Mouse (Mus musculus) neural tube, embryonic 13.5 days (tissue): ENCODE measurements around the gene Zfp1. TPM values are rescaled to one million over a fixed set of nuclear protein-coding genes. Genes with fewer than 3 reads are reported as not detected.
A peak's percentile ranks its signal among the peaks of the same experiment; 100 is the strongest.

Experiments
- ATAC-seq: fragments of 200-750 bp; cut with Nextera tagmentation; 2 replicates; pipeline ENCODE4 v1.8.0; 2017; ENCODE audit warnings: low read depth, mild to moderate bottlenecking, moderate TSS enrichment, moderate library complexity
- H3K27ac ChIP-seq: fragments of 300-500 bp; sonication (generic); replicated peaks from 2 replicates; pipeline ENCODE4 v1.5.1; 2015; ENCODE audit warnings: moderate library complexity, mild to moderate bottlenecking, inconsistent platforms
- H3K27me3 ChIP-seq: fragments of 300-500 bp; sonication (generic); 2 replicates; pipeline ENCODE4 v1.6.1; 2015; ENCODE audit warnings: mild to moderate bottlenecking, inconsistent platforms
- H3K36me3 ChIP-seq: fragments of 300-500 bp; sonication (generic); 2 replicates; pipeline ENCODE4 v1.6.1; 2015; ENCODE audit warnings: mild to moderate bottlenecking, inconsistent platforms
- H3K4me1 ChIP-seq: fragments of 300-500 bp; sonication (generic); replicated peaks from 2 replicates; pipeline ENCODE4 v1.6.1; 2015; ENCODE audit warnings: inconsistent platforms
- H3K4me2 ChIP-seq: fragments of 300-500 bp; sonication (generic); 2 replicates; pipeline ENCODE4 v1.6.1; 2015; ENCODE audit warnings: inconsistent platforms, mild to moderate bottlenecking, moderate library complexity
- H3K4me3 ChIP-seq: fragments of 300-500 bp; sonication (generic); 2 replicates; pipeline ENCODE4 v1.5.1; 2015; ENCODE audit warnings: mild to moderate bottlenecking, inconsistent platforms
- H3K9ac ChIP-seq: fragments of 300-500 bp; sonication (generic); 2 replicates; pipeline ENCODE4 v1.6.1; 2015; ENCODE audit warnings: moderate library complexity, mild to moderate bottlenecking, inconsistent platforms
- H3K9me3 ChIP-seq: fragments of 300-500 bp; sonication (generic); 2 replicates; pipeline ENCODE4 v1.6.1; 2016; ENCODE audit warnings: inconsistent platforms
- WGBS: fragments of 180-500 bp; shearing (Covaris S2); methylation state at CpG from one replicate; pipeline ENCODE4 v1.1.7; 2015; 5-methylcytosine and 5-hydroxymethylcytosine counted together
- polyA plus RNA-seq: library from polyadenylated mRNA; unstranded; fragments of >200 nt; fragmentation: Nextera tagmentation; extraction: Ambion mirVana; gene quantifications from 2 replicates; pipeline ENCODE4 v1.2.1, GENCODE M21; 2015

The Zfp1 gene
- polyA plus RNA-seq, 1 experiment from 2014 or later = 22.0 TPM

- no peak overlapping the region for H3K4me2 ChIP-seq
- H3K4me1 ChIP-seq = peaks cover 11% of the 10 kb centered on the region; the same call in 1 of the 2 replicates
- H3K9me3 ChIP-seq = no peaks in the 10 kb centered on the region
- peaks cover 50% of the 10 kb centered on the region for H3K36me3 ChIP-seq
- WGBS = 90% methylated on average over 6 of the region's 6 CpGs
- H3K4me3 ChIP-seq = no peak overlapping the region
- H3K27me3 ChIP-seq = no peaks in the 10 kb centered on the region
- no peak overlapping the region for H3K27ac ChIP-seq
- H3K9ac ChIP-seq = no peak overlapping the region
- ATAC-seq = no peak
These were observed 65.1 kb downstream of the Zfp1 start for GRCm38 (mm10) chr8:111708265-111708664.

- Histone ChIP-seq H3K36me3 (peaks cover 60% of the 10 kb centered on the region), H3K9ac (no peak overlapping the region), H3K4me3 (no peak overlapping the region), H3K4me2 (no peak overlapping the region), H3K4me1 (peaks cover 11% of the 10 kb centered on the region; the same call in 1 of the 2 replicates), H3K27ac (no peak overlapping the region), H3K9me3 (no peaks in the 10 kb centered on the region), H3K27me3 (no peaks in the 10 kb centered on the region)
- WGBS = 96% methylated on average over 1 of the region's 1 CpGs
- no peak for ATAC-seq
These were observed 66.0 kb downstream of the Zfp1 start for GRCm38 (mm10) chr8:111709223-111709622.

- no peak for ATAC-seq
- peaks cover 76% of the 10 kb centered on the region for H3K36me3 ChIP-seq
- no peak overlapping the region for H3K4me2 ChIP-seq
- H3K27ac ChIP-seq = no peak overlapping the region
- peaks cover 22% of the 10 kb centered on the region for H3K4me1 ChIP-seq
- no peaks in the 10 kb centered on the region for H3K9me3 ChIP-seq
- H3K9ac ChIP-seq = no peak overlapping the region
- no peak overlapping the region for H3K4me3 ChIP-seq
- no peaks in the 10 kb centered on the region for H3K27me3 ChIP-seq
- WGBS = 96% methylated on average over 20 of the region's 20 CpGs
These were observed 67.7 kb downstream of the Zfp1 start for GRCm38 (mm10) chr8:111710777-111711485.

GRCm38 (mm10) chr8:111712135-111712534, 68.9 kb downstream of the Zfp1 start:
- ATAC-seq = no peak
- WGBS = 57% methylated on average over 9 of the region's 9 CpGs
- H3K27me3 ChIP-seq = no peaks in the 10 kb centered on the region
- H3K4me3 ChIP-seq = no peak overlapping the region
- H3K9me3 ChIP-seq = no peaks in the 10 kb centered on the region
- peaks cover 35% of the 10 kb centered on the region for H3K4me1 ChIP-seq
- peaks cover 76% of the 10 kb centered on the region for H3K36me3 ChIP-seq
- no peak overlapping the region for H3K4me2 ChIP-seq
- H3K9ac ChIP-seq = no peak overlapping the region
- H3K27ac ChIP-seq = 0 out of 2 replicates have a peak overlapping the region, but pooled peaks have one; percentile 15

GRCm38 (mm10) chr8:111712588-111712987, 69.4 kb downstream of the Zfp1 start:
- Histone ChIP-seq H3K4me2 (no peak overlapping the region), H3K4me1 (peaks cover 39% of the 10 kb centered on the region), H3K9ac (no peak overlapping the region), H3K36me3 (peaks cover 76% of the 10 kb centered on the region), H3K4me3 (no peak overlapping the region), H3K27ac (0 out of 2 replicates have a peak overlapping the region, but pooled peaks have one; percentile 15), H3K27me3 (no peaks in the 10 kb centered on the region), H3K9me3 (no peaks in the 10 kb centered on the region)
- no peak for ATAC-seq
- 82% methylated on average over 6 of the region's 6 CpGs for WGBS

- Histone ChIP-seq H3K27me3 (no peaks in the 10 kb centered on the region), H3K9ac (0 out of 2 replicates have a peak overlapping the region, but pooled peaks have one; percentile 14), H3K4me3 (no peak overlapping the region), H3K4me1 (peaks cover 46% of the 10 kb centered on the region), H3K27ac (no peak overlapping the region), H3K4me2 (no peak overlapping the region), H3K9me3 (no peaks in the 10 kb centered on the region), H3K36me3 (peaks cover 74% of the 10 kb centered on the region)
- no peak for ATAC-seq
- 93% methylated on average over 11 of the region's 11 CpGs for WGBS
These were observed 70.1 kb downstream of the Zfp1 start for GRCm38 (mm10) chr8:111713291-111713690.

- no peak overlapping the region for H3K9ac ChIP-seq
- WGBS = 95% methylated on average over 25 of the region's 25 CpGs
- H3K27me3 ChIP-seq = no peaks in the 10 kb centered on the region
- no peak overlapping the region for H3K4me2 ChIP-seq
- H3K36me3 ChIP-seq = peaks cover 73% of the 10 kb centered on the region
- no peak overlapping the region for H3K27ac ChIP-seq
- H3K9me3 ChIP-seq = no peaks in the 10 kb centered on the region
- no peak for ATAC-seq
- H3K4me3 ChIP-seq = no peak overlapping the region
- peaks cover 51% of the 10 kb centered on the region for H3K4me1 ChIP-seq
These were observed 70.6 kb downstream of the Zfp1 start for GRCm38 (mm10) chr8:111713817-111714216.

- 96% methylated on average over 12 of the region's 12 CpGs for WGBS
- peaks cover 55% of the 10 kb centered on the region for H3K4me1 ChIP-seq
- H3K9me3 ChIP-seq = no peaks in the 10 kb centered on the region
- H3K4me3 ChIP-seq = no peak overlapping the region
- ATAC-seq = no peak
- no peak overlapping the region for H3K4me2 ChIP-seq
- peaks cover 72% of the 10 kb centered on the region for H3K36me3 ChIP-seq
- H3K27ac ChIP-seq = no peak overlapping the region
- no peaks in the 10 kb centered on the region for H3K27me3 ChIP-seq
- H3K9ac ChIP-seq = no peak overlapping the region
These were observed 71.1 kb downstream of the Zfp1 start for GRCm38 (mm10) chr8:111714295-111714694.

GRCm38 (mm10) chr8:111715514-111715913, 72.3 kb downstream of the Zfp1 start:
- Histone ChIP-seq H3K36me3 (peaks cover 72% of the 10 kb centered on the region), H3K4me2 (no peak overlapping the region), H3K4me3 (no peak overlapping the region), H3K27ac (peak overlapping the region; percentile 99), H3K4me1 (peaks cover 67% of the 10 kb centered on the region), H3K9ac (peak overlapping the region; percentile 69), H3K27me3 (no peaks in the 10 kb centered on the region), H3K9me3 (no peaks in the 10 kb centered on the region)
- 69% methylated on average over 13 of the region's 13 CpGs for WGBS
- ATAC-seq = no peak

GRCm38 (mm10) chr8:111716603-111717487, 73.6 kb downstream of the Zfp1 start:
- H3K27ac ChIP-seq = peak overlapping the region; percentile 99
- 10% methylated on average over 10 of the region's 10 CpGs for WGBS
- no peak overlapping the region for H3K4me3 ChIP-seq
- peak overlapping the region; percentile 38 for H3K4me2 ChIP-seq
- H3K36me3 ChIP-seq = peaks cover 69% of the 10 kb centered on the region
- peak; percentile 88 for ATAC-seq
- peaks cover 70% of the 10 kb centered on the region for H3K4me1 ChIP-seq
- no peaks in the 10 kb centered on the region for H3K9me3 ChIP-seq
- H3K27me3 ChIP-seq = no peaks in the 10 kb centered on the region
- H3K9ac ChIP-seq = peak overlapping the region; percentile 69

- Histone ChIP-seq H3K9ac (peak overlapping the region; percentile 69), H3K27me3 (no peaks in the 10 kb centered on the region), H3K36me3 (peaks cover 63% of the 10 kb centered on the region), H3K27ac (peak overlapping the region; percentile 99), H3K4me3 (no peak overlapping the region), H3K4me1 (peaks cover 67% of the 10 kb centered on the region), H3K4me2 (peak overlapping the region; percentile 38), H3K9me3 (no peaks in the 10 kb centered on the region)
- WGBS = 31% methylated on average over 4 of the region's 4 CpGs
- ATAC-seq = peak; percentile 28
These were observed 74.2 kb downstream of the Zfp1 start for GRCm38 (mm10) chr8:111717488-111717792.

GRCm38 (mm10) chr8:111717866-111718265, 74.7 kb downstream of the Zfp1 start:
- Histone ChIP-seq H3K4me2 (peak overlapping the region; percentile 38), H3K9ac (peak overlapping the region; percentile 69), H3K36me3 (peaks cover 58% of the 10 kb centered on the region), H3K27ac (peak overlapping the region; percentile 99), H3K4me1 (peaks cover 63% of the 10 kb centered on the region), H3K4me3 (no peak overlapping the region), H3K27me3 (no peaks in the 10 kb centered on the region), H3K9me3 (no peaks in the 10 kb centered on the region)
- 57% methylated on average over 6 of the region's 6 CpGs for WGBS
- no peak for ATAC-seq
